Mouse (Mus musculus): ENCODE results near the gene Dek.

GRCm38 (mm10) chr13:47056781-47057180 lies 49.2 kb downstream of the Dek start:
- TF ChIP-seq CTCF (IDR thresholded peaks at IDR 0.05; ENCODE audit: low read depth) (no peak), EP300 (IDR thresholded peaks at IDR 0.05; ENCODE audit: low read depth) (no peak)
